Mouse (Mus musculus) erythroblast, embryonic 14.5 days (primary cell): ENCODE results near the gene Map3k13.

ENCODE experiments used
- GATA1 ChIP-seq: IDR thresholded peaks from 2 replicates; pipeline ENCODE4 v1.6.1; 2012; ENCODE audit warnings: low read length, inconsistent platforms, mixed read lengths
- TAL1 ChIP-seq: IDR thresholded peaks from 3 replicates; pipeline ENCODE4 v1.6.1; 2012; ENCODE audit warnings: low read length, inconsistent platforms, mixed read lengths

DNA sequence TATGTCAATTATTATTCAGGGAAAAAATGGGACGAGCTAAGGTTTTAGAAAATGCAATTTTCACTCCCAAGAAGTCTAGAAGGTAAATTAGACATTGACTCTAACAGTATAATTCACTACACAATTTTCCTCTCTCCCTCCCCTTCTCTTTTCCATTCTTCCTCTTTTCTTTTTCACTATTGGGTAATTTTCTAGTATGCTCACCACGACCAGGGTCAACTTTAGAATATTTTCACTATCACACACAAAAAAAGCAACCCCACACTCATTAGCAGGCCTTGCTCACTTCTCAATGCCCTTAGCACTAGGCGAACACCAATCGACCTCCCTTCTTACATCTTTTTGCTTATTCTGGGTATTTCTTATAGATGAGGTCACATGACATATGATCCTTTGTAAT, 54.7 kb downstream of the Map3k13 start:
- TF ChIP-seq GATA1 (no peak), TAL1 (no peak)
